Mouse (Mus musculus) CH12.LX (cell line): ENCODE data around the gene Ptprr. TPM values are rescaled to one million over a fixed set of nuclear protein-coding genes. Genes with fewer than 3 reads are reported as not detected.

Source experiments
- DNase-seq: peaks from one replicate; pipeline ENCODE4 v3.0.0-alpha.2; 2013; ENCODE audit errors: extremely low read depth
- H3K27ac ChIP-seq: 2 replicates; pipeline ENCODE4 v1.5.1; 2012; ENCODE audit warnings: low read depth, mild to moderate bottlenecking, control low read depth, moderate library complexity; ENCODE audit not compliant: insufficient read depth
- H3K27me3 ChIP-seq: replicated peaks from 2 replicates; pipeline ENCODE3; 2012; ENCODE audit warnings: inconsistent platforms
- H3K36me3 ChIP-seq, 2 experiments: replicated peaks in 1 of 2; 2 replicates each; pipeline versions ENCODE3 to v1.6.1; 2012; ENCODE audit warnings: inconsistent platforms in 1 of 2, low read length in 1 of 2, mild to moderate bottlenecking in 1 of 2, mixed read lengths in 1 of 2, moderate library complexity in 1 of 2; ENCODE audit not compliant: control insufficient read depth in 1 of 2, insufficient read depth in 1 of 2
- H3K4me1 ChIP-seq, 2 experiments: 2 replicates each; pipeline ENCODE4 v1.6.1; 2012; ENCODE audit warnings: inconsistent platforms in 1 of 2, moderate library complexity in 1 of 2; ENCODE audit not compliant: insufficient read depth in 2 of 2, control insufficient read depth in 1 of 2
- H3K4me2 ChIP-seq: 2 replicates; pipeline ENCODE4 v1.6.1; 2012; ENCODE audit warnings: low read depth, mild to moderate bottlenecking, control low read depth; ENCODE audit not compliant: poor library complexity, insufficient read depth, severe bottlenecking
- H3K4me3 ChIP-seq, 3 experiments: fragments of 150-350 bp in 1 of 3; sonication (generic) in 1 of 3; replicated peaks in 1 of 3; 2 replicates each; pipeline versions ENCODE3 to v1.5.1; 2011 to 2012; ENCODE audit warnings: low read depth in 2 of 3, low read length in 2 of 3, mild to moderate bottlenecking in 2 of 3, moderate library complexity in 2 of 3, control low read depth in 1 of 3, improper control_type of control experiment in 1 of 3, inconsistent platforms in 1 of 3, mixed read lengths in 1 of 3; ENCODE audit not compliant: poor library complexity in 1 of 3
- H3K79me2 ChIP-seq: replicated peaks from 2 replicates; pipeline ENCODE4 v1.6.1; 2012; ENCODE audit warnings: mild to moderate bottlenecking, moderate library complexity; ENCODE audit not compliant: control insufficient read depth, poor library complexity, insufficient read depth, severe bottlenecking; ENCODE audit errors: extremely low read depth
- H3K9ac ChIP-seq: 2 replicates; pipeline ENCODE4 v1.6.1; 2012; ENCODE audit warnings: low read depth, mild to moderate bottlenecking, control low read depth, moderate library complexity; ENCODE audit not compliant: insufficient read depth
- H3K9me3 ChIP-seq: replicated peaks from 2 replicates; pipeline ENCODE3; 2012; ENCODE audit warnings: low read length, inconsistent platforms, mixed read lengths
- BHLHE40 ChIP-seq: IDR thresholded peaks from 2 replicates; pipeline ENCODE4 v1.6.1; 2011; ENCODE audit warnings: mild to moderate bottlenecking, low read depth, low read length, improper control_type of control experiment
- CHD1 ChIP-seq: IDR thresholded peaks from 2 replicates; pipeline ENCODE4 v1.6.1; 2012; ENCODE audit warnings: low read depth, low read length, improper control_type of control experiment, inconsistent platforms
- E2F4 ChIP-seq: IDR thresholded peaks from 2 replicates; pipeline ENCODE4 v1.6.1; 2011; ENCODE audit warnings: low read depth, low read length, improper control_type of control experiment; ENCODE audit not compliant: insufficient replicate concordance
- ELF1 ChIP-seq: IDR thresholded peaks from 2 replicates; pipeline ENCODE4 v1.6.1; 2014; ENCODE audit warnings: low read depth, mild to moderate bottlenecking, inconsistent platforms, low read length, improper control_type of control experiment
- EP300 ChIP-seq: IDR thresholded peaks from 2 replicates; pipeline ENCODE4 v1.6.1; 2011; ENCODE audit warnings: low read length, improper control_type of control experiment
- HCFC1 ChIP-seq: IDR thresholded peaks from 2 replicates; pipeline ENCODE4 v1.6.1; 2012; ENCODE audit warnings: low read depth, mild to moderate bottlenecking, inconsistent platforms, low read length, improper control_type of control experiment
- MAFK ChIP-seq: IDR thresholded peaks from 2 replicates; pipeline ENCODE4 v1.6.1; 2011; ENCODE audit warnings: low read length, improper control_type of control experiment; ENCODE audit not compliant: insufficient replicate concordance
- MXI1 ChIP-seq: IDR thresholded peaks from 2 replicates; pipeline ENCODE4 v1.6.1; 2011; ENCODE audit warnings: mild to moderate bottlenecking, low read depth, low read length, improper control_type of control experiment
- NRF1 ChIP-seq: IDR thresholded peaks from 2 replicates; pipeline ENCODE4 v1.6.1; 2014; ENCODE audit warnings: low read depth, mild to moderate bottlenecking, inconsistent platforms, low read length, improper control_type of control experiment, moderate library complexity
- POLR2A ChIP-seq: IDR thresholded peaks from 2 replicates; pipeline ENCODE4 v1.6.1; 2011; ENCODE audit warnings: low read depth, mild to moderate bottlenecking, improper control_type of control experiment, low read length
- RCOR1 ChIP-seq: conservative IDR thresholded peaks from 2 replicates; pipeline ENCODE4 v1.6.1; 2012; ENCODE audit warnings: low read depth, mild to moderate bottlenecking, inconsistent platforms, low read length, improper control_type of control experiment
- TBP ChIP-seq: conservative IDR thresholded peaks from 2 replicates; pipeline ENCODE4 v1.6.1; 2011; ENCODE audit warnings: low read depth, low read length, improper control_type of control experiment
- UBTF ChIP-seq: IDR thresholded peaks from 2 replicates; pipeline ENCODE4 v1.6.1; 2012; ENCODE audit warnings: low read depth, mild to moderate bottlenecking, inconsistent platforms, low read length, improper control_type of control experiment, moderate library complexity
- USF1 ChIP-seq: IDR thresholded peaks from 2 replicates; pipeline ENCODE4 v1.6.1; 2014; ENCODE audit warnings: low read depth, mild to moderate bottlenecking, inconsistent platforms, low read length, improper control_type of control experiment
- ZC3H11A ChIP-seq: IDR thresholded peaks from 2 replicates; pipeline ENCODE4 v1.6.1; 2012; ENCODE audit warnings: low read depth, mild to moderate bottlenecking, inconsistent platforms, low read length, improper control_type of control experiment
- dilution Hi-C: fragments of 300-500 bp; cut with MboI; formaldehyde crosslinking; loops from 2 replicates; pipeline ENCODE4 v1.14.3; 2020; ENCODE audit warnings: low sequenced_read_pairs; ENCODE audit not compliant: extremely low pct_unique_long_range_greater_than_20kb, extremely low pct_ligation_motif_present
- in situ Hi-C: fragments of 300-500 bp; cut with MboI; formaldehyde crosslinking; loops from 3 replicates; pipeline ENCODE4 v1.14.3; 2019; ENCODE audit warnings: low sequenced_read_pairs, low pct_ligation_motif_present, low pct_unique_long_range_greater_than_20kb, mixed read lengths
- polyA plus RNA-seq: library from polyadenylated mRNA; unstranded; fragments of >175 nt; gene quantifications from 2 replicates; pipeline ENCODE4 v1.2.1, GENCODE M21; 2012; ENCODE audit warnings: low read depth; ENCODE audit not compliant: insufficient read length
- total RNA-seq, 2 experiments: library from RNA; depleted of rRNA; stranded (reverse); fragments of 300-350 nt in 1 of 2; fragments of >200 nt in 1 of 2; gene quantifications; 2 replicates each; pipeline ENCODE4 v1.2.3; 2012 to 2014

The Ptprr gene
- total and polyA plus RNA-seq, 3 experiments, result 0.51 to 1.9 (median 0.81) TPM

DNA sequence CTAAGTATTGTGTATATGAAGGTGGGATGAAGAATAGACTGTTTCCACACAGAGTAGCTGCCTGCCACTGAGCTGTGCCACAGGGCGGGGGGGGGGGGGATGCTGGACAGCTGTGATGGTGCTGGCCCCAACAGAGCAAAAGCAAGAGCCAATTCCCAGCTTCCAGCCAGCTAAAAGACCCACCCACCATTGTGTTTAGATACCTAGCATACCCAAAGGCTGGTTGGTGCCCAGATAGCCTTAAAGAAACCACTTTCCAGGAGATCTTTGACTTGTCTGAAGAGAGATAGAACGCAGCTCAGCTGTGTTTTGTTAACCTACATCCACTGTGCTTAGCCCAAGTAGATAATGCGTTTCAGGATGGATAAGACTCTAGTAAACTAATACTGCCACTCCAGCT is 254.1 kb downstream of the Ptprr start:
- dilution Hi-C loops, result no loop called here
- in situ Hi-C loops, result no loop called here
- TF ChIP-seq TBP (no peak), UBTF (no peak), ZC3H11A (no peak), HCFC1 (no peak), RCOR1 (no peak), USF1 (no peak)

GRCm38 (mm10) chr10:116275280-116275679 is 257.3 kb downstream of the Ptprr start, which contains the start of gene Ptprb:
TSS of gene Ptprb (plus strand) at chr10:116275523.
- Histone ChIP-seq H3K9ac (no peak within 1 kb of the TSS), H3K27ac (no peak within 1 kb of the TSS), H3K36me3 (no peaks in the 10 kb centered on the region)
- TF ChIP-seq NRF1 (no peak), RCOR1 (no peak)
- TF ChIP-seq, all 38 proteins: peak for 0
- Histone ChIP-seq H3K27me3 (no peaks in the 10 kb centered on the region), H3K4me1 (peaks cover 0 to 2% of the 10 kb centered on the region in 2 experiments; a peak in 1 of 4 replicates), H3K4me2 (no peak within 1 kb of the TSS), H3K79me2 (no peaks in the 10 kb centered on the region), H3K4me3 (no peak within 1 kb of the TSS), H3K9me3 (no peaks in the 10 kb centered on the region)
- dilution Hi-C loops (no loop called here), in situ Hi-C loops (no loop called here)
- no peak for DNase-seq

More for the DNA sequence above, 254.1 kb downstream of the Ptprr start:
- H3K27ac ChIP-seq, result no peak overlapping the region
- H3K27me3 ChIP-seq, result no peaks in the 10 kb centered on the region
- H3K79me2 ChIP-seq, result no peaks in the 10 kb centered on the region
- H3K36me3 ChIP-seq, result no peaks in the 10 kb centered on the region
- peaks cover 2 to 10% of the 10 kb centered on the region in 2 experiments; a peak in 3 of 4 replicates for H3K4me1 ChIP-seq
- H3K4me3 ChIP-seq, result no peak overlapping the region
- no peaks in the 10 kb centered on the region for H3K9me3 ChIP-seq
- DNase-seq, result no peak
- H3K4me2 ChIP-seq, result no peak overlapping the region
- H3K9ac ChIP-seq, result no peak overlapping the region

GRCm38 (mm10) chr10:116286697-116287344 is 268.8 kb downstream of the Ptprr start:
- Histone ChIP-seq H3K9me3 (no peaks in the 10 kb centered on the region), H3K4me1 (peaks cover 10 to 14% of the 10 kb centered on the region in 2 experiments), H3K27ac (no peak overlapping the region), H3K9ac (no peak overlapping the region), H3K79me2 (no peaks in the 10 kb centered on the region), H3K27me3 (no peaks in the 10 kb centered on the region), H3K4me3 (no peak overlapping the region), H3K4me2 (no peak overlapping the region), H3K36me3 (no peaks in the 10 kb centered on the region)
- DNase-seq, result no peak
- TF ChIP-seq UBTF (no peak), NRF1 (no peak), TBP (no peak), ELF1 (no peak), MAFK (no peak), HCFC1 (no peak), BHLHE40 (no peak), EP300 (no peak), E2F4 (no peak), CHD1 (no peak), MXI1 (no peak), POLR2A (no peak)
- dilution Hi-C loops (no loop called here), in situ Hi-C loops (no loop called here)
